Mouse (Mus musculus): ENCODE data around the gene Rflnb. TPM values are rescaled to one million over a fixed set of nuclear protein-coding genes. Genes with fewer than 3 reads are reported as not detected.

Rflnb gene
- total RNA-seq, 2 experiments from 2014 or later = 19.6 to 28.8 TPM

- no peak for DNase-seq
Observed at GRCm38 (mm10) chr11:75991911-75992310, 35.7 kb downstream of the Rflnb start.

GRCm38 (mm10) chr11:75990965-75991835, 36.4 kb downstream of the Rflnb start:
- DNase-seq = no peak

- no peak for DNase-seq
Observed at GRCm38 (mm10) chr11:75985948-75986347, 41.6 kb downstream of the Rflnb start.

GRCm38 (mm10) chr11:75984581-75984980, 43.0 kb downstream of the Rflnb start:
- DNase-seq = no peak

GRCm38 (mm10) chr11:75983194-75983593, 44.4 kb downstream of the Rflnb start:
- no peak for DNase-seq

GRCm38 (mm10) chr11:75980413-75980812, 47.2 kb downstream of the Rflnb start:
- DNase-seq = no peak

GRCm38 (mm10) chr11:75978051-75978450, 49.5 kb downstream of the Rflnb start:
- no peak for DNase-seq

GRCm38 (mm10) chr11:75976748-75977147, 50.8 kb downstream of the Rflnb start:
- no peak for DNase-seq

- DNase-seq = no peak
Observed at GRCm38 (mm10) chr11:75973988-75974387, 53.6 kb downstream of the Rflnb start.

- DNase-seq = no peak
Observed at GRCm38 (mm10) chr11:75972916-75973567, 54.5 kb downstream of the Rflnb start.

- DNase-seq = no peak
Observed at GRCm38 (mm10) chr11:75972188-75972587, 55.4 kb downstream of the Rflnb start.

- DNase-seq = no peak
Observed at GRCm38 (mm10) chr11:75970629-75971028, 57.0 kb downstream of the Rflnb start.

Other genes starting within 250 kb of the Rflnb start
- gene Doc2b, start 231.7 kb downstream of the Rflnb start, total RNA-seq (2021) = 10 to 100 TPM; 14.1 to 17.5 TPM
- gene Rph3al, start 89.4 kb downstream of the Rflnb start, total RNA-seq (2021) = 10 to 100 TPM; 14.5 to 14.8 TPM
- gene 1700016K19Rik, start 27.9 kb downstream of the Rflnb start, total RNA-seq (2021) = not detected
- 10 to 100 TPM; 49.2 to 54.2 TPM for gene Vps53, start 151.9 kb upstream of the Rflnb start, total RNA-seq (2021)
- gene Fam57a, start 151.9 kb upstream of the Rflnb start, total RNA-seq (2021) = 1 to 10 TPM; 4.8 to 4.9 TPM
- gene Dbil5, start 189.8 kb upstream of the Rflnb start, total RNA-seq (2021) = not detected
- gene Gemin4, start 189.9 kb upstream of the Rflnb start, total RNA-seq (2021) = 1 to 10 TPM; 8.0 to 8.9 TPM
- gene Mrm3, start 215.9 kb upstream of the Rflnb start, total RNA-seq (2021) = 10 to 100 TPM; 18.8 to 21.4 TPM
- 10 to 100 TPM; 85.0 to 87.2 TPM for gene Glod4, start 215.9 kb upstream of the Rflnb start, total RNA-seq (2021)

All from adrenal gland, postnatal 36 days (tissue).